Mouse (Mus musculus) neural tube, embryonic 15.5 days (tissue): Measurements from ENCODE around the gene Myo5c. TPM values are rescaled to one million over a fixed set of nuclear protein-coding genes. Genes with fewer than 3 reads are reported as not detected.

Experiments
- ATAC-seq: fragments of 200-750 bp; cut with Nextera tagmentation; 2 replicates; pipeline ENCODE4 v1.8.0; 2017; ENCODE audit warnings: mild to moderate bottlenecking, moderate TSS enrichment, moderate library complexity; ENCODE audit not compliant: low FRiP score
- H3K27ac ChIP-seq: fragments of 300-500 bp; sonication (generic); replicated peaks from 2 replicates; pipeline ENCODE4 v1.5.1; 2015; ENCODE audit warnings: mild to moderate bottlenecking, inconsistent platforms
- H3K27me3 ChIP-seq: fragments of 300-500 bp; sonication (generic); replicated peaks from 2 replicates; pipeline ENCODE4 v1.6.1; 2015; ENCODE audit warnings: inconsistent platforms
- H3K36me3 ChIP-seq: fragments of 300-500 bp; sonication (generic); 2 replicates; pipeline ENCODE4 v1.6.1; 2015; ENCODE audit warnings: inconsistent platforms
- H3K4me1 ChIP-seq: fragments of 300-500 bp; sonication (generic); 2 replicates; pipeline ENCODE4 v1.6.1; 2015; ENCODE audit warnings: inconsistent platforms
- H3K4me2 ChIP-seq: fragments of 300-500 bp; sonication (generic); 2 replicates; pipeline ENCODE4 v1.6.1; 2015; ENCODE audit warnings: inconsistent platforms, mild to moderate bottlenecking, moderate library complexity
- H3K4me3 ChIP-seq: fragments of 300-500 bp; sonication (generic); replicated peaks from 2 replicates; pipeline ENCODE4 v1.5.1; 2015; ENCODE audit warnings: mild to moderate bottlenecking, inconsistent platforms
- H3K9ac ChIP-seq: fragments of 300-500 bp; sonication (generic); replicated peaks from 2 replicates; pipeline ENCODE4 v1.6.1; 2015; ENCODE audit warnings: mild to moderate bottlenecking, inconsistent platforms
- H3K9me3 ChIP-seq: fragments of 300-500 bp; sonication (generic); replicated peaks from 2 replicates; pipeline ENCODE4 v1.6.1; 2016; ENCODE audit warnings: inconsistent platforms
- WGBS: fragments of 180-500 bp; shearing (Covaris S2); methylation state at CpG from one replicate; pipeline ENCODE4 v1.1.7; 2015; ENCODE audit warnings: mixed read lengths; 5-methylcytosine and 5-hydroxymethylcytosine counted together
- polyA plus RNA-seq: library from polyadenylated mRNA; unstranded; fragments of >200 nt; fragmentation: Nextera tagmentation; extraction: Ambion mirVana; gene quantifications from 2 replicates; pipeline ENCODE4 v1.2.1, GENCODE M21; 2015

Gene Myo5c
- 0.33 and 0.97 TPM in 2 replicates for polyA plus RNA-seq

GRCm38 (mm10) chr9:75231841-75232746 lies at the start of gene Myo5c:
TSS of gene Myo5c (plus strand) at chr9:75232020.
- 4% methylated on average over 48 of the region's 48 CpGs for WGBS
- peak within 1 kb of the TSS; percentile 38 for H3K9ac ChIP-seq

DNA sequence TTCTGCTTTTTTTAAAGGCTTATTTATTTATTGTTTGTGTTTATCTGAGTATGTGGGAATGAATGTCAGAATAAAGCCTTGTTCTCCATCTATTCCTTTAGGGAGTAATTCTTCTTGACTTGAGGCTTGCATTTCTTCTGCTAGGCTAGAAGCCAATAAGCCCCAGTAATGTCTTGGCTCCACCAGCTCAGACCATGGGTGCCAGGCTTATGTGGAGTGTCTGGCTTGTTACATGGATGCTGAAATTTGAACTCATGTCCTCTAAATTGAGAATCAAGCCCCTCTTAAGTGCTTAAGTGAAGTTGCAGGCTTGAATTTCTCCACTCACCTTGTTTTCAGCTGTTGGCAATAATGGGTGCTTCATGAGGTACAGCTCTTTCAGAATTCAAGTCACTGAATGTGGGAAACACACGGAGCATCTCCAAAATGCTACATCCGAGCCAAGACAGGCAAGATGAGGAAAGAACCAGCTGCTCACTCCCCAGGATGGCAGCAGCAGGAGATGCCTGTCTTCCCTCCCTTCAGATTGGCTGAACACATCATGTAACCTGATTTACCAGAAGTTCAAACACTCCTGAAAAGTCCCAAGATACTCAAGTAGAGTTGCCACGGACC lies 44.1 kb upstream of the Myo5c start:
- H3K9ac ChIP-seq: no peak overlapping the region
- H3K9me3 ChIP-seq: no peaks in the 10 kb centered on the region
- H3K4me2 ChIP-seq: no peak overlapping the region
- H3K27me3 ChIP-seq: no peaks in the 10 kb centered on the region
- WGBS: 77% methylated on average over 3 of the region's 3 CpGs
- no peaks in the 10 kb centered on the region for H3K4me1 ChIP-seq
- ATAC-seq: no peak
- H3K36me3 ChIP-seq: peaks cover 65% of the 10 kb centered on the region
- H3K27ac ChIP-seq: no peak overlapping the region
- no peak overlapping the region for H3K4me3 ChIP-seq

More at GRCm38 (mm10) chr9:75231841-75232746, at the start of gene Myo5c:
- peaks cover 9% of the 10 kb centered on the region for H3K4me1 ChIP-seq
- no peaks in the 10 kb centered on the region for H3K36me3 ChIP-seq
- no peak within 1 kb of the TSS for H3K27ac ChIP-seq
- peak within 1 kb of the TSS; percentile 64 for H3K4me2 ChIP-seq
- no peak for ATAC-seq
- no peaks in the 10 kb centered on the region for H3K9me3 ChIP-seq
- peak within 1 kb of the TSS; percentile 36 for H3K4me3 ChIP-seq
- H3K27me3 ChIP-seq: peaks cover 31% of the 10 kb centered on the region

- no peaks in the 10 kb centered on the region for H3K27me3 ChIP-seq
- H3K4me1 ChIP-seq: no peaks in the 10 kb centered on the region
- peaks cover 50% of the 10 kb centered on the region for H3K36me3 ChIP-seq
- no peak for ATAC-seq
- no peak overlapping the region for H3K4me2 ChIP-seq
- H3K9ac ChIP-seq: no peak overlapping the region
- no peak overlapping the region for H3K27ac ChIP-seq
- 50% methylated on average over 4 of the region's 4 CpGs for WGBS
- H3K9me3 ChIP-seq: no peaks in the 10 kb centered on the region
- no peak overlapping the region for H3K4me3 ChIP-seq
These were observed 38.0 kb upstream of the Myo5c start for GRCm38 (mm10) chr9:75193858-75194257.

DNA sequence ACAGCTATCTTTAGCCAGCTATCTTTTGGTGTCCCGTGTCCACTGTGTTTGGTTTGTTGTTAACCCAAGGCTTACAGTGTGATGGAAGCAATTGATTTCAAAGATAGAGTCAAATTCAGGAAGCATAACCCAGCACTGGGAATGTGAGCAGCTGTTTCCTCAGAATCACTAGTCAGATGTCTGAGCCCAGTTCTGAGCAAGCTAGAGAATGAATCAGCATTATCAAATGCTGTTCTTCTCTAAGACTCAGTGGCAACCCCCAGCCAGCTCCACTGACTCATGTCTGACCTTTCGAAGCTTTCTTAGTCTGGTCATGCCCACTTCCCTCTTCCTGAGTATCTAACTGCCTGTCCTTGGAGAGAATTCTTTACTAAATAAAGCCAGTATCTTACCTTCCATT lies 35.5 kb upstream of the Myo5c start:
- Histone ChIP-seq H3K4me1 (no peaks in the 10 kb centered on the region), H3K4me2 (no peak overlapping the region), H3K4me3 (no peak overlapping the region), H3K9ac (no peak overlapping the region), H3K36me3 (peaks cover 46% of the 10 kb centered on the region), H3K9me3 (no peaks in the 10 kb centered on the region), H3K27ac (no peak overlapping the region), H3K27me3 (no peaks in the 10 kb centered on the region)
- no peak for ATAC-seq
- 72% methylated on average over 2 of the region's 2 CpGs for WGBS

DNA sequence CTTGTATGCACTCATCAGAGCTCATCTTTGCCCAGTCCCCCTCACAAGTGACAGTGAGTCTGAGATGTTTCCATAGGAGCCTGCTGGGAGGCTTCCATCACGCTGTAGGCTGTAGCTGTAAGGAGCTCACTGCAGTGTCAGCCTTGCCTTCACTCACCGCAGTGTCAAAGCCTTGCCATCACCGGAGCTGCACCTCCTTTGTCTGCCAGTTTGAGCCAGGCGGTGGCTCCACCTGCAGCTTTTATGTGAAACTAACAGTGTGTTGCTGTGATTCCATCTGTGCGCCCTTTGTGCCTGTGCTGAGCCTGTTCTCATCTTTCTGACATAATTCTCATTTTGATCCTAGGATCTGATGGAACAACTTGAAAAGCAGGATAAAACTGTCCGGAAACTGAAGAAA lies 34.5 kb upstream of the Myo5c start:
- H3K27me3 ChIP-seq: no peaks in the 10 kb centered on the region
- H3K36me3 ChIP-seq: peaks cover 53% of the 10 kb centered on the region
- H3K9me3 ChIP-seq: no peaks in the 10 kb centered on the region
- no peak overlapping the region for H3K9ac ChIP-seq
- ATAC-seq: no peak; the same call in 1 of the 2 replicates
- WGBS: 41% methylated on average over 6 of the region's 6 CpGs
- no peak overlapping the region for H3K4me2 ChIP-seq
- no peak overlapping the region for H3K4me3 ChIP-seq
- H3K4me1 ChIP-seq: no peaks in the 10 kb centered on the region
- no peak overlapping the region for H3K27ac ChIP-seq

- no peak overlapping the region for H3K27ac ChIP-seq
- H3K4me2 ChIP-seq: no peak overlapping the region
- no peak for ATAC-seq
- H3K4me1 ChIP-seq: no peaks in the 10 kb centered on the region
- 97% methylated on average over 1 of the region's 1 CpGs for WGBS
- no peak overlapping the region for H3K4me3 ChIP-seq
- no peak overlapping the region for H3K9ac ChIP-seq
- peaks cover 59% of the 10 kb centered on the region for H3K36me3 ChIP-seq
- H3K27me3 ChIP-seq: no peaks in the 10 kb centered on the region
- H3K9me3 ChIP-seq: no peaks in the 10 kb centered on the region
These were observed 30.3 kb upstream of the Myo5c start for GRCm38 (mm10) chr9:75201506-75201905.

DNA sequence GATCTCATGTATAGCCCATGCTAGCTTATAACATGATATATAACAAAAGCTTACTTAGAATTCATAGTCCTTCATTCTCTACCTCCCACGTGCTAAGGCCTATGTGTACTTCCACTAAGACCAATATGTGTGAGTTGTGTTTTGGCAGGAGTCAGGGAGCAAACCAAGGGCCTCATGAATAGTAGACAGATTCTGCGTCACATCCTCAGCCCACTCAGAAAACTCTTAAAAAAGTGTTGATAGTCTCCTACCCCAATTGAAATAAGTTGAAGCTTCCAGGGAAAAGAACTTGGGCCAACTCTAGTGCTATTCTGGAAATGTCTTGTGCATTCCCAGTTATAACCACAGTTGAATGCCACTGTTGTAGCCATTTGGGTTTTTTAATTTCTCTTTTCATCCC lies 29.8 kb upstream of the Myo5c start:
- Histone ChIP-seq H3K9ac (no peak overlapping the region), H3K27me3 (no peaks in the 10 kb centered on the region), H3K9me3 (no peaks in the 10 kb centered on the region), H3K27ac (no peak overlapping the region), H3K4me1 (no peaks in the 10 kb centered on the region), H3K36me3 (peaks cover 59% of the 10 kb centered on the region), H3K4me3 (no peak overlapping the region), H3K4me2 (no peak overlapping the region)
- no peak for ATAC-seq
- WGBS: 97% methylated on average over 2 of the region's 2 CpGs

DNA sequence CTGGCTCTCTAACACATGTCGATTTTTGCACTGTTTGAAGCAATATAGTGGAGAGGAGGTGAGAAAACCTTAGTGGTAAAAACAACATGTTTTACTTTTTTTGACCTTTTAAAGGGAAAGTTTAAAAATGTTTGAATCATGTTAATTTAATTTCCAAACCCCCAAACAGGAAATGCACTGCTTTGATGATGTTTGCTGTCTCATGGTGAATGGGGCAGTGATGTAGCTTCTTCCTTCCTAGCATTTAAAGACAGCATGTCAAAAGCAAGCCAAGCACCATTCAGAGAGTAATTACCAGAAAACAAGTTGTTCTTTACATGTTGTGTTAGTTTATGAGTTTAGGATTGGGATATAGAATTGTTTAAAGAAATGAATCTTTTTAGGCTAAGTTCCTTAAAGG lies 22.6 kb upstream of the Myo5c start:
- Histone ChIP-seq H3K9ac (no peak overlapping the region), H3K4me1 (no peaks in the 10 kb centered on the region), H3K9me3 (no peaks in the 10 kb centered on the region), H3K4me2 (no peak overlapping the region), H3K4me3 (no peak overlapping the region), H3K27ac (no peak overlapping the region), H3K36me3 (peaks cover 48% of the 10 kb centered on the region), H3K27me3 (no peaks in the 10 kb centered on the region)
- no peak for ATAC-seq
- WGBS: 87% methylated on average over 1 of the region's 1 CpGs

GRCm38 (mm10) chr9:75210269-75210668 lies 21.6 kb upstream of the Myo5c start:
- no peaks in the 10 kb centered on the region for H3K27me3 ChIP-seq
- H3K4me3 ChIP-seq: no peak overlapping the region
- peaks cover 49% of the 10 kb centered on the region for H3K36me3 ChIP-seq
- no peak for ATAC-seq
- H3K9ac ChIP-seq: no peak overlapping the region
- 81% methylated on average over 2 of the region's 2 CpGs for WGBS
- H3K9me3 ChIP-seq: no peaks in the 10 kb centered on the region
- H3K4me2 ChIP-seq: no peak overlapping the region
- H3K4me1 ChIP-seq: no peaks in the 10 kb centered on the region
- H3K27ac ChIP-seq: no peak overlapping the region

GRCm38 (mm10) chr9:75214743-75215413 lies 16.9 kb upstream of the Myo5c start:
- ATAC-seq: no peak
- no peaks in the 10 kb centered on the region for H3K4me1 ChIP-seq
- H3K36me3 ChIP-seq: peaks cover 70% of the 10 kb centered on the region
- no peaks in the 10 kb centered on the region for H3K27me3 ChIP-seq
- 92% methylated on average over 11 of the region's 11 CpGs for WGBS
- no peak overlapping the region for H3K4me2 ChIP-seq
- no peak overlapping the region for H3K9ac ChIP-seq
- no peak overlapping the region for H3K27ac ChIP-seq
- no peak overlapping the region for H3K4me3 ChIP-seq
- no peaks in the 10 kb centered on the region for H3K9me3 ChIP-seq

- no peaks in the 10 kb centered on the region for H3K27me3 ChIP-seq
- H3K27ac ChIP-seq: no peak overlapping the region
- no peak for ATAC-seq
- H3K36me3 ChIP-seq: peaks cover 49% of the 10 kb centered on the region
- H3K4me2 ChIP-seq: no peak overlapping the region
- no peak overlapping the region for H3K9ac ChIP-seq
- no peak overlapping the region for H3K4me3 ChIP-seq
- H3K9me3 ChIP-seq: no peaks in the 10 kb centered on the region
- WGBS: 85% methylated on average over 5 of the region's 5 CpGs
- H3K4me1 ChIP-seq: no peaks in the 10 kb centered on the region
These were observed 11.9 kb upstream of the Myo5c start for GRCm38 (mm10) chr9:75219942-75220341.
